Comparison of ENCODE assay signal across 8 mouse cellular contexts in genomic region chr19:34193149-34193548, GRCm38 (mm10). TPM values are rescaled to one million over a fixed set of nuclear protein-coding genes. Genes with fewer than 3 reads are reported as not detected.
DNase-seq lines count a peak whose midpoint lies in the region; ATAC-seq and TF ChIP-seq lines count a peak whose summit lies in the region.

No protein-coding gene starts in this region.

- no peaks in the 10 kb centered on the region for H3K36me3 ChIP-seq in embryonic facial prominence, embryonic 14.5 days (ENCODE audit: control insufficient read depth, insufficient read depth, low read length)
- H3K36me3 ChIP-seq in hindbrain, embryonic 12.5 days = no peaks in the 10 kb centered on the region
- no peaks in the 10 kb centered on the region for H3K36me3 ChIP-seq in limb, embryonic 11.5 days (ENCODE audit: control insufficient read depth, insufficient read depth, low read length)
- H3K36me3 ChIP-seq in midbrain, postnatal 0 days (ENCODE audit: insufficient read depth, low read length) = no peaks in the 10 kb centered on the region

- H3K4me2 ChIP-seq in embryonic facial prominence, embryonic 14.5 days (ENCODE audit: low read depth, low read length) = peak overlapping the region; percentile 98
- peak overlapping the region; percentile 99 for H3K4me2 ChIP-seq in hindbrain, embryonic 12.5 days (replicated peaks)
- peak overlapping the region; percentile 87 for H3K4me2 ChIP-seq in limb, embryonic 11.5 days (ENCODE audit: low read depth, severe bottlenecking)
- H3K4me2 ChIP-seq in midbrain, postnatal 0 days (ENCODE audit: low read depth, low read length, poor library complexity, severe bottlenecking) = peak overlapping the region; percentile 87

- no peaks in the 10 kb centered on the region for H3K27me3 ChIP-seq in embryonic facial prominence, embryonic 14.5 days (replicated peaks; ENCODE audit: control insufficient read depth, insufficient read depth, low read length)
- peaks cover 9% of the 10 kb centered on the region for H3K27me3 ChIP-seq in hindbrain, embryonic 12.5 days
- H3K27me3 ChIP-seq in limb, embryonic 11.5 days (ENCODE audit: control insufficient read depth, insufficient read depth, low read length) = no peaks in the 10 kb centered on the region
- H3K27me3 ChIP-seq in midbrain, postnatal 0 days (ENCODE audit: insufficient read depth, low read length) = no peaks in the 10 kb centered on the region

- peak overlapping the region; percentile 73 for H3K4me3 ChIP-seq in embryonic facial prominence, embryonic 14.5 days (ENCODE audit: low read depth, low read length)
- peak overlapping the region; percentile 68 for H3K4me3 ChIP-seq in hindbrain, embryonic 12.5 days
- H3K4me3 ChIP-seq in limb, embryonic 11.5 days (ENCODE audit: low read depth, low read length) = peak overlapping the region; percentile 67
- peak overlapping the region; percentile 82 for H3K4me3 ChIP-seq in midbrain, postnatal 0 days (ENCODE audit: low read depth, low read length)

- peak; percentile 44 for DNase-seq in layer of hippocampus, adult 11-12 months (ENCODE audit: low spot score)
- DNase-seq in layer of hippocampus, adult 9-10 months (ENCODE audit: low spot score) = no peak
- DNase-seq in ZHBTc4 (ENCODE audit: low read depth, low spot score) = peak; percentile 21
- DNase-seq in embryonic facial prominence, embryonic 14.5 days (ENCODE audit: low spot score) = peak; percentile 48
- DNase-seq in limb, embryonic 11.5 days (ENCODE audit: low spot score) = peak; percentile 59
- DNase-seq in midbrain, postnatal 0 days (ENCODE audit: low spot score) = peak; percentile 37
- no peak for DNase-seq in ovary, postnatal 10 days (ENCODE audit: low spot score)

- H3K9me3 ChIP-seq in embryonic facial prominence, embryonic 14.5 days (ENCODE audit: control insufficient read depth, low read length) = no peaks in the 10 kb centered on the region
- H3K9me3 ChIP-seq in hindbrain, embryonic 12.5 days (replicated peaks) = no peaks in the 10 kb centered on the region
- no peaks in the 10 kb centered on the region for H3K9me3 ChIP-seq in limb, embryonic 11.5 days (ENCODE audit: control insufficient read depth, low read length)
- H3K9me3 ChIP-seq in midbrain, postnatal 0 days (ENCODE audit: low read length) = no peaks in the 10 kb centered on the region

- H3K27ac ChIP-seq in embryonic facial prominence, embryonic 14.5 days (replicated peaks; ENCODE audit: low read depth, low read length) = peak overlapping the region; percentile 74; the same call in 1 of the 2 replicates
- H3K27ac ChIP-seq in hindbrain, embryonic 12.5 days = no peak overlapping the region
- H3K27ac ChIP-seq in limb, embryonic 11.5 days (replicated peaks; ENCODE audit: low read depth, low read length) = no peak overlapping the region
- H3K27ac ChIP-seq in midbrain, postnatal 0 days (ENCODE audit: low read depth, low read length) = no peak overlapping the region

- no peak for ATAC-seq in embryonic facial prominence, embryonic 14.5 days (ENCODE audit: low read depth)
- no peak for ATAC-seq in hindbrain, embryonic 12.5 days (ENCODE audit: low FRiP score)
- ATAC-seq in limb, embryonic 11.5 days (ENCODE audit: insufficient number of reproducible peaks, low FRiP score, low TSS enrichment, low read depth) = no peak
- no peak for ATAC-seq in midbrain, postnatal 0 days (ENCODE audit: low FRiP score)

- WGBS in embryonic facial prominence, embryonic 14.5 days = 1% methylated on average over 9 of the region's 9 CpGs
- 9% methylated on average over 9 of the region's 9 CpGs for WGBS in hindbrain, embryonic 12.5 days
- 3% methylated on average over 9 of the region's 9 CpGs for WGBS in limb, embryonic 11.5 days
- 6% methylated on average over 9 of the region's 9 CpGs for WGBS in midbrain, postnatal 0 days

- no peak for TF ChIP-seq CTCF in midbrain, postnatal 0 days (IDR thresholded peaks at IDR 0.05)

- peak overlapping the region; percentile 76; the same call in 1 of the 2 replicates for H3K9ac ChIP-seq in embryonic facial prominence, embryonic 14.5 days (ENCODE audit: low read depth, low read length)
- no peak overlapping the region for H3K9ac ChIP-seq in hindbrain, embryonic 12.5 days
- H3K9ac ChIP-seq in limb, embryonic 11.5 days (ENCODE audit: low read length) = no peak overlapping the region
- H3K9ac ChIP-seq in midbrain, postnatal 0 days (replicated peaks; ENCODE audit: low read length, poor library complexity, severe bottlenecking) = peak overlapping the region; percentile 95; the same call in 1 of the 2 replicates

- H3K4me1 ChIP-seq in embryonic facial prominence, embryonic 14.5 days (ENCODE audit: control insufficient read depth, insufficient read depth, low read length) = peaks cover 21% of the 10 kb centered on the region
- peaks cover 7% of the 10 kb centered on the region; the same call in 1 of the 2 replicates for H3K4me1 ChIP-seq in hindbrain, embryonic 12.5 days
- H3K4me1 ChIP-seq in limb, embryonic 11.5 days (ENCODE audit: control insufficient read depth, insufficient read depth, low read length) = peaks cover 15% of the 10 kb centered on the region; the same call in 1 of the 2 replicates
- no peaks in the 10 kb centered on the region for H3K4me1 ChIP-seq in midbrain, postnatal 0 days (ENCODE audit: insufficient read depth, low read length)

RNA-seq across cellular contexts. Expression of gene Stambpl1, which starts 1.1 kb away (rescaled TPM):
- polyA plus RNA-seq in embryonic facial prominence, embryonic 14.5 days (2014; fragmentation: Nextera tagmentation; extraction: Ambion mirVana) = 8.8 and 10.2 TPM in 2 replicates
- 4.0 and 4.9 TPM in 2 replicates for polyA plus RNA-seq in hindbrain, embryonic 12.5 days (2016; fragmentation: Nextera tagmentation; extraction: Ambion mirVana)
- polyA plus RNA-seq in limb, embryonic 11.5 days (2014; fragmentation: Nextera tagmentation; extraction: Ambion mirVana) = 11.9 and 12.0 TPM in 2 replicates
- total RNA-seq in midbrain, postnatal 0 days (2014; rRNA removed) = 25.5 and 31.4 TPM in 2 replicates
- polyA plus RNA-seq in midbrain, postnatal 0 days (2015; fragmentation: Nextera tagmentation; extraction: Ambion mirVana) = 19.3 and 22.2 TPM in 2 replicates

RNA-seq across cellular contexts. Expression of gene Ankrd22, which starts 27.3 kb away (rescaled TPM):
- polyA plus RNA-seq in embryonic facial prominence, embryonic 14.5 days (2014; fragmentation: Nextera tagmentation; extraction: Ambion mirVana) = 2.8 and 5.4 TPM in 2 replicates
- polyA plus RNA-seq in hindbrain, embryonic 12.5 days (2016; fragmentation: Nextera tagmentation; extraction: Ambion mirVana) = not detected in 2 replicates
- polyA plus RNA-seq in limb, embryonic 11.5 days (2014; fragmentation: Nextera tagmentation; extraction: Ambion mirVana) = 0.16 TPM in 1 of 2 replicates, not detected in the other
- total RNA-seq in midbrain, postnatal 0 days (2014; rRNA removed) = not detected in 2 replicates
- not detected in 2 replicates for polyA plus RNA-seq in midbrain, postnatal 0 days (2015; fragmentation: Nextera tagmentation; extraction: Ambion mirVana)

Comparison
In these comparisons a context has a peak if more than half of its experiments do, and no peak if none do; other contexts are left out.
1. DNase-seq: peak in layer of hippocampus, adult 11-12 months (single experiment), ZHBTc4 (single experiment), embryonic facial prominence, embryonic 14.5 days (single experiment), limb, embryonic 11.5 days (single experiment) and midbrain, postnatal 0 days (single experiment); none in layer of hippocampus, adult 9-10 months (single experiment) and ovary, postnatal 10 days (single experiment).
2. H3K9ac ChIP-seq: peak in embryonic facial prominence, embryonic 14.5 days (single experiment) and midbrain, postnatal 0 days (single experiment); none in hindbrain, embryonic 12.5 days (single experiment) and limb, embryonic 11.5 days (single experiment).
3. Peak in every context shown above with its lines, with median percentiles within 50 percentile points of each other: H3K4me2 ChIP-seq and H3K4me3 ChIP-seq.